Mouse (Mus musculus): ENCODE data around the gene Tex12.

Tex12 gene

DNA sequence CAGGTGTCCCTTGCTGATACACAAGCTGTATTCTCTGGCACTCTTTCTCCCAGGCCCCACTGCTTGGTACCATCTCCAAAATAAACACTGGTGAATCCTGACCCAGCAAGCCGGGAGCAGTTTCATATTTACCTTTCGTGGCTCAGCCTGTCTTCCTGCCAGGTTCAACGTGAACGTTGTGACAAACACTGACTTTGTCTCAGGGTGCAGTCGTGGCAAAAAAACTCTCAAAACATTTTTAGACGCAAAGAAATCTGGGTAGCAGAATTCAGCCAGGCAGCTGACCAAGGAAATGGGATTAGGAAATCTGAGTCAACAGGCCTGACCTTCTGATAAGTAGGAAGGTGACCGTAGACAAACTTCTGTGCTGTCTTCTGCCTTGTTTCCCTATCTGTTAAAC lies 53.6 kb downstream of the Tex12 start:
- peak; percentile 47 for DNase-seq (ENCODE audit: low spot score)
